ENCODE assay signal across 15 mouse cellular contexts in genomic region chr17:52162559-52163397, GRCm38 (mm10).
DNase-seq lines count a peak whose midpoint lies in the region; ATAC-seq and TF ChIP-seq lines count a peak whose summit lies in the region.
"Had no signal": no experiment of that assay in that cellular context is flagged by ENCODE, and none has a peak within 500 bp of the region (broad histone marks: within the 10 kb centered on the region; RNA-seq: fewer than 3 reads in every experiment).

No protein-coding gene starts in this region.

- no peaks in the 10 kb centered on the region for H3K27me3 ChIP-seq in heart, embryonic 16.5 days (ENCODE audit: control insufficient read depth, insufficient read depth, low read length)
- no peaks in the 10 kb centered on the region for H3K27me3 ChIP-seq in midbrain, embryonic 14.5 days (ENCODE audit: control insufficient read depth, insufficient read depth, low read length)
- no peaks in the 10 kb centered on the region for H3K27me3 ChIP-seq in liver, postnatal 0 days (ENCODE audit: insufficient read depth, low read length)
- H3K27me3 ChIP-seq: limb, embryonic 12.5 days had no signal

- 71% methylated on average over 10 of the region's 10 CpGs for WGBS in heart, embryonic 16.5 days
- 92% methylated on average over 10 of the region's 10 CpGs for whole genome bisulfite sequencing in midbrain, embryonic 14.5 days
- WGBS in liver, postnatal 0 days (ENCODE audit: insufficient replicate concordance): 42% methylated on average over 10 of the region's 10 CpGs

- H3K36me3 ChIP-seq in heart, embryonic 16.5 days (ENCODE audit: control insufficient read depth, insufficient read depth): no peaks in the 10 kb centered on the region
- H3K36me3 ChIP-seq in midbrain, embryonic 14.5 days (ENCODE audit: control insufficient read depth, insufficient read depth, low read length): no peaks in the 10 kb centered on the region
- H3K36me3 ChIP-seq in liver, postnatal 0 days (replicated peaks; ENCODE audit: insufficient read depth, low read length): no peaks in the 10 kb centered on the region
- H3K36me3 ChIP-seq: limb, embryonic 12.5 days had no signal

- H3K9me3 ChIP-seq in heart, embryonic 16.5 days (replicated peaks; ENCODE audit: control insufficient read depth, low read length): no peaks in the 10 kb centered on the region
- no peaks in the 10 kb centered on the region for H3K9me3 ChIP-seq in midbrain, embryonic 14.5 days (ENCODE audit: control insufficient read depth, low read length)
- no peaks in the 10 kb centered on the region for H3K9me3 ChIP-seq in liver, postnatal 0 days (ENCODE audit: low read length)
- H3K9me3 ChIP-seq: limb, embryonic 12.5 days had no signal

- ATAC-seq in heart, embryonic 16.5 days (replicated peaks; ENCODE audit: extremely low read depth, insufficient read depth, low FRiP score): no peak
- peak; percentile 65 for ATAC-seq in granulocyte monocyte progenitor cell, adult 5-6 weeks (replicated peaks; ENCODE audit: poor library complexity, severe bottlenecking)
- ATAC-seq in midbrain, embryonic 14.5 days (ENCODE audit: low FRiP score, low TSS enrichment): no peak
- no peak for ATAC-seq in liver, postnatal 0 days
- ATAC-seq: lung, postnatal 0 days had no signal

- intact Hi-C loops in heart, postnatal 36 days (cut with DNase I): no loop called here

- no peaks in the 10 kb centered on the region for H3K4me1 ChIP-seq in heart, embryonic 16.5 days (ENCODE audit: control insufficient read depth, insufficient read depth, low read length)
- H3K4me1 ChIP-seq in midbrain, embryonic 14.5 days (ENCODE audit: control insufficient read depth, insufficient read depth, low read length): no peaks in the 10 kb centered on the region
- H3K4me1 ChIP-seq in liver, postnatal 0 days (ENCODE audit: insufficient read depth): no peaks in the 10 kb centered on the region
- H3K4me1 ChIP-seq: limb, embryonic 12.5 days had no signal

- no peak for TF ChIP-seq CTCF in liver, postnatal 0 days (IDR thresholded peaks at IDR 0.05; ENCODE audit: low read depth)

- DNase-seq in heart, postnatal 36 days: no peak
- DNase-seq in skeletal muscle tissue, adult 2 months (ENCODE audit: low read depth, low spot score): peak; percentile 27
- peak; percentile 63 for DNase-seq in thymus, postnatal 25 days
- DNase-seq in midbrain, embryonic 14.5 days: no peak
- DNase-seq in liver, postnatal 0 days: no peak
- no peak for DNase-seq in retina, embryonic 14.5 days (ENCODE audit: low spot score)
- DNase-seq: adrenal gland, postnatal 10 days; kidney, adult 2 months; layer of hippocampus, adult 9-11 months had no signal

- H3K4me2 ChIP-seq in heart, embryonic 16.5 days (ENCODE audit: low read depth, low read length): no peak overlapping the region
- H3K4me2 ChIP-seq in midbrain, embryonic 14.5 days (ENCODE audit: low read length): no peak overlapping the region
- no peak overlapping the region for H3K4me2 ChIP-seq in liver, postnatal 0 days (ENCODE audit: low read depth, low read length)
- H3K4me2 ChIP-seq: limb, embryonic 12.5 days had no signal

- H3K27ac ChIP-seq in heart, embryonic 16.5 days (ENCODE audit: low read length): peak overlapping the region; percentile 20; the same call in 1 of the 2 replicates
- H3K27ac ChIP-seq in midbrain, embryonic 14.5 days (replicated peaks; ENCODE audit: low read depth, low read length): no peak overlapping the region
- H3K27ac ChIP-seq in liver, postnatal 0 days (ENCODE audit: low read depth): no peak overlapping the region
- H3K27ac ChIP-seq: heart, adult 2 months; limb, embryonic 12.5 days had no signal

- H3K9ac ChIP-seq in heart, embryonic 16.5 days (ENCODE audit: low read length): no peak overlapping the region
- no peak overlapping the region for H3K9ac ChIP-seq in midbrain, embryonic 14.5 days (replicated peaks; ENCODE audit: low read length)
- no peak overlapping the region for H3K9ac ChIP-seq in liver, postnatal 0 days (replicated peaks)
- H3K9ac ChIP-seq: limb, embryonic 12.5 days had no signal

- no peak for TF ChIP-seq EP300 in liver, postnatal 0 days (IDR thresholded peaks at IDR 0.05; ENCODE audit: low read depth)

- no peak overlapping the region for H3K4me3 ChIP-seq in heart, embryonic 16.5 days (ENCODE audit: low read length)
- H3K4me3 ChIP-seq in midbrain, embryonic 14.5 days (replicated peaks; ENCODE audit: low read depth, low read length): no peak overlapping the region
- H3K4me3 ChIP-seq in liver, postnatal 0 days (ENCODE audit: low read depth, low read length): no peak overlapping the region
- H3K4me3 ChIP-seq: heart, adult 2 months; limb, embryonic 12.5 days; myocyte had no signal

Comparison
In these comparisons a context has a peak if more than half of its experiments do, and no peak if none do; other contexts are left out.
1. DNase-seq: peak in skeletal muscle tissue, adult 2 months (single experiment) and thymus, postnatal 25 days (single experiment); none in heart, postnatal 36 days (0 of 2), midbrain, embryonic 14.5 days (single experiment), liver, postnatal 0 days (single experiment) and retina, embryonic 14.5 days (single experiment).